Mouse (Mus musculus) spleen, adult 2 months (tissue): Measurements from ENCODE around the gene Ankrd36. TPM values are rescaled to one million over a fixed set of nuclear protein-coding genes. Genes with fewer than 3 reads are reported as not detected.

Experiments
- DNase-seq, 2 experiments: peaks; one replicate each; pipeline versions ENCODE4 v3.0.0 to v3.0.0-alpha.2; 2012 to 2021; ENCODE audit warnings: low spot score in 2 of 2, low read depth in 1 of 2
- H3K27ac ChIP-seq: fragments of 200-500 bp; 2 replicates; pipeline ENCODE4 v1.5.1; 2012; ENCODE audit warnings: low read length, inconsistent platforms; ENCODE audit not compliant: insufficient read depth
- H3K27me3 ChIP-seq: fragments of 200-500 bp; 2 replicates; pipeline ENCODE4 v1.6.1; 2012; ENCODE audit warnings: mild to moderate bottlenecking, moderate library complexity, low read length, inconsistent platforms; ENCODE audit not compliant: control insufficient read depth, insufficient read depth
- H3K36me3 ChIP-seq: fragments of 200-500 bp; 2 replicates; pipeline ENCODE4 v1.6.1; 2012; ENCODE audit warnings: mild to moderate bottlenecking, low read length, inconsistent platforms; ENCODE audit not compliant: control insufficient read depth, insufficient read depth
- H3K4me1 ChIP-seq: fragments of 200-500 bp; 2 replicates; pipeline ENCODE4 v1.6.1; 2011; ENCODE audit warnings: inconsistent platforms; ENCODE audit not compliant: control insufficient read depth, insufficient read depth, insufficient read length
- H3K4me3 ChIP-seq: fragments of 200-500 bp; 2 replicates; pipeline ENCODE4 v1.5.1; 2011; ENCODE audit warnings: mild to moderate bottlenecking, inconsistent platforms; ENCODE audit not compliant: insufficient read depth, insufficient read length; ENCODE audit errors: extremely low read depth
- CTCF ChIP-seq: fragments of 200-500 bp; IDR thresholded peaks from 2 replicates; pipeline ENCODE4 v1.5.1; 2011; ENCODE audit warnings: mild to moderate bottlenecking, inconsistent platforms; ENCODE audit not compliant: insufficient read depth, insufficient read length, insufficient replicate concordance; ENCODE audit errors: extremely low read depth
- POLR2A ChIP-seq: fragments of 200-500 bp; IDR thresholded peaks from 2 replicates; pipeline ENCODE4 v1.6.1; 2011; ENCODE audit warnings: low read depth, low read length, inconsistent platforms
- WGBS: fragments of 180-500 bp; shearing (Covaris S2); methylation state at CpG from one replicate; pipeline ENCODE4 v1.1.7; 2018; 5-methylcytosine and 5-hydroxymethylcytosine counted together
- polyA plus RNA-seq: library from polyadenylated mRNA; depleted of rRNA; stranded (reverse); fragments of >200 nt; gene quantifications from 2 replicates; pipeline ENCODE4 v1.2.3, GENCODE M21; 2012

Ankrd36 gene
- polyA plus RNA-seq, 1 experiment = 0.02 TPM

GRCm38 (mm10) chr11:5545457-5545856 is 24.0 kb upstream of the Ankrd36 start:
- Histone ChIP-seq H3K27me3 (no peaks in the 10 kb centered on the region), H3K4me1 (peaks cover 2% of the 10 kb centered on the region; the same call in 1 of the 2 replicates), H3K36me3 (no peaks in the 10 kb centered on the region), H3K4me3 (no peak overlapping the region), H3K27ac (no peak overlapping the region)
- no peak for DNase-seq
- 74% methylated on average over 4 of the region's 4 CpGs for WGBS
- TF ChIP-seq POLR2A (no peak), CTCF (no peak)

- no peaks in the 10 kb centered on the region for H3K27me3 ChIP-seq
- no peak overlapping the region for H3K27ac ChIP-seq
- DNase-seq = no peak
- WGBS = 84% methylated on average over 3 of the region's 3 CpGs
- no peak overlapping the region for H3K4me3 ChIP-seq
- no peaks in the 10 kb centered on the region for H3K4me1 ChIP-seq
- TF ChIP-seq POLR2A (no peak), CTCF (no peak)
- no peaks in the 10 kb centered on the region for H3K36me3 ChIP-seq
Measured at GRCm38 (mm10) chr11:5546693-5547092, 22.8 kb upstream of the Ankrd36 start.

- DNase-seq = no peak
- TF ChIP-seq POLR2A (no peak), CTCF (no peak)
- no peak overlapping the region for H3K4me3 ChIP-seq
- H3K27ac ChIP-seq = no peak overlapping the region
- no peaks in the 10 kb centered on the region for H3K4me1 ChIP-seq
- H3K36me3 ChIP-seq = no peaks in the 10 kb centered on the region
- no peaks in the 10 kb centered on the region for H3K27me3 ChIP-seq
- WGBS = 90% methylated on average over 5 of the region's 5 CpGs
Measured at GRCm38 (mm10) chr11:5551430-5551829, 18.1 kb upstream of the Ankrd36 start.

GRCm38 (mm10) chr11:5551931-5552330 is 17.6 kb upstream of the Ankrd36 start:
- Histone ChIP-seq H3K4me3 (no peak overlapping the region), H3K27ac (no peak overlapping the region), H3K36me3 (no peaks in the 10 kb centered on the region), H3K27me3 (no peaks in the 10 kb centered on the region), H3K4me1 (no peaks in the 10 kb centered on the region)
- 87% methylated on average over 1 of the region's 1 CpGs for WGBS
- no peak for TF ChIP-seq POLR2A
- TF ChIP-seq CTCF = no peak
- DNase-seq = no peak

GRCm38 (mm10) chr11:5560273-5560672 is 9.2 kb upstream of the Ankrd36 start:
- H3K4me3 ChIP-seq = no peak overlapping the region
- no peak for DNase-seq
- 62% methylated on average over 3 of the region's 3 CpGs for WGBS
- H3K4me1 ChIP-seq = no peaks in the 10 kb centered on the region
- no peaks in the 10 kb centered on the region for H3K27me3 ChIP-seq
- TF ChIP-seq POLR2A (no peak), CTCF (no peak)
- no peak overlapping the region for H3K27ac ChIP-seq
- no peaks in the 10 kb centered on the region for H3K36me3 ChIP-seq

- Histone ChIP-seq H3K27ac (no peak overlapping the region), H3K4me3 (no peak overlapping the region), H3K36me3 (no peaks in the 10 kb centered on the region), H3K27me3 (no peaks in the 10 kb centered on the region), H3K4me1 (no peaks in the 10 kb centered on the region)
- 74% methylated on average over 9 of the region's 9 CpGs for WGBS
- TF ChIP-seq POLR2A (no peak), CTCF (no peak)
- no peak for DNase-seq
Measured at GRCm38 (mm10) chr11:5562625-5563268, 6.7 kb upstream of the Ankrd36 start.

- Histone ChIP-seq H3K27me3 (no peaks in the 10 kb centered on the region), H3K36me3 (no peaks in the 10 kb centered on the region), H3K27ac (no peak overlapping the region), H3K4me3 (no peak overlapping the region), H3K4me1 (no peaks in the 10 kb centered on the region)
- WGBS = 91% methylated on average over 6 of the region's 6 CpGs
- DNase-seq = no peak
- TF ChIP-seq CTCF (no peak), POLR2A (no peak)
Measured at GRCm38 (mm10) chr11:5563898-5564297, 5.6 kb upstream of the Ankrd36 start.
